Mouse (Mus musculus): ENCODE results near the gene Cadm2. TPM values are rescaled to one million over a fixed set of nuclear protein-coding genes. Genes with fewer than 3 reads are reported as not detected.

Gene Cadm2
- polyA plus RNA-seq, 1 experiment from 2014 or later: 0.38 TPM

- ATAC-seq (ENCODE audit: low read depth): no peak; the same call in 1 of the 2 replicates
Observed at GRCm38 (mm10) chr16:67610904-67611681, 9.6 kb downstream of the Cadm2 start.

GRCm38 (mm10) chr16:67609116-67609515 is 11.6 kb downstream of the Cadm2 start:
- no peaks in the 10 kb centered on the region for H3K36me3 ChIP-seq (ENCODE audit: control insufficient read depth, insufficient read depth, low read length)
- no peaks in the 10 kb centered on the region for H3K4me1 ChIP-seq (replicated peaks; ENCODE audit: control insufficient read depth, insufficient read depth, low read length)
- H3K4me3 ChIP-seq (ENCODE audit: low read length): no peak overlapping the region
- no peaks in the 10 kb centered on the region for H3K9me3 ChIP-seq (ENCODE audit: control insufficient read depth, low read length)
- H3K9ac ChIP-seq (ENCODE audit: low read length): no peak overlapping the region
- 52% methylated on average over 4 of the region's 4 CpGs for WGBS
- ATAC-seq (ENCODE audit: low read depth): no peak
- no peak overlapping the region for H3K27ac ChIP-seq (ENCODE audit: low read length)
- no peaks in the 10 kb centered on the region for H3K27me3 ChIP-seq (ENCODE audit: control insufficient read depth, insufficient read depth, low read depth, low read length)
- H3K4me2 ChIP-seq (ENCODE audit: low read depth, low read length): no peak overlapping the region

More at GRCm38 (mm10) chr16:67610904-67611681, 9.6 kb downstream of the Cadm2 start:
- H3K36me3 ChIP-seq (ENCODE audit: control insufficient read depth, insufficient read depth, low read length): no peaks in the 10 kb centered on the region
- no peaks in the 10 kb centered on the region for H3K9me3 ChIP-seq (ENCODE audit: control insufficient read depth, low read length)
- 38% methylated on average over 7 of the region's 7 CpGs for WGBS
- no peaks in the 10 kb centered on the region for H3K4me1 ChIP-seq (replicated peaks; ENCODE audit: control insufficient read depth, insufficient read depth, low read length)
- H3K27me3 ChIP-seq (ENCODE audit: control insufficient read depth, insufficient read depth, low read depth, low read length): peaks cover 2% of the 10 kb centered on the region; the same call in 1 of the 2 replicates
- no peak overlapping the region for H3K4me3 ChIP-seq (ENCODE audit: low read length)
- no peak overlapping the region for H3K4me2 ChIP-seq (ENCODE audit: low read depth, low read length)
- no peak overlapping the region for H3K9ac ChIP-seq (ENCODE audit: low read length)
- H3K27ac ChIP-seq (ENCODE audit: low read length): no peak overlapping the region

DNA sequence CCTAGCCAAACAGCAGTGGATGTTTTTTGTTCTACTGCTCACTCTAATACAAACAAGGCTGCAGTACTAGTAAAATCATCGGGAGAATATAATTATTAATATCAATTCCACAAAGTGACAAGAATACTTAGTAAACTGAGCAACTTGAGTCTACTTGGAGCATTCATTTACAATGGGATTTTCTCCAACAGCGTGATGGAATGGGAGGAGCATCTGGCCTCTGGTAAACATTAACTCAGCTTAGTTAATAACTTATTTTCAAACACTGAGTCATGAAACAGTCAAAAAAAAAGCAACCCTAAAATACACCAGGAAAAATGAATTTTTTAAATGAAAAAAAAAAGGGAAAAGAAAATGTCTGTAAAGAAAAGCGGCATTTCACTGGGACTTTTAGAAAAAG is 12.2 kb downstream of the Cadm2 start:
- 57% methylated on average over 3 of the region's 3 CpGs for WGBS
- no peaks in the 10 kb centered on the region for H3K27me3 ChIP-seq (ENCODE audit: control insufficient read depth, insufficient read depth, low read depth, low read length)

GRCm38 (mm10) chr16:67605661-67606060 is 15.0 kb downstream of the Cadm2 start:
- Histone ChIP-seq H3K4me2 (ENCODE audit: low read depth, low read length) (no peak overlapping the region), H3K36me3 (ENCODE audit: control insufficient read depth, insufficient read depth, low read length) (no peaks in the 10 kb centered on the region), H3K27me3 (ENCODE audit: control insufficient read depth, insufficient read depth, low read depth, low read length) (no peaks in the 10 kb centered on the region), H3K9me3 (ENCODE audit: control insufficient read depth, low read length) (no peaks in the 10 kb centered on the region), H3K9ac (ENCODE audit: low read length) (no peak overlapping the region), H3K27ac (ENCODE audit: low read length) (no peak overlapping the region), H3K4me1 (replicated peaks; ENCODE audit: control insufficient read depth, insufficient read depth, low read length) (no peaks in the 10 kb centered on the region), H3K4me3 (ENCODE audit: low read length) (no peak overlapping the region)
- ATAC-seq (ENCODE audit: low read depth): no peak
- WGBS: 75% methylated on average over 6 of the region's 6 CpGs

More for the DNA sequence above, 12.2 kb downstream of the Cadm2 start:
- no peak overlapping the region for H3K4me3 ChIP-seq (ENCODE audit: low read length)
- H3K4me1 ChIP-seq (replicated peaks; ENCODE audit: control insufficient read depth, insufficient read depth, low read length): no peaks in the 10 kb centered on the region
- no peaks in the 10 kb centered on the region for H3K9me3 ChIP-seq (ENCODE audit: control insufficient read depth, low read length)
- H3K9ac ChIP-seq (ENCODE audit: low read length): no peak overlapping the region
- no peak for ATAC-seq (ENCODE audit: low read depth)
- no peaks in the 10 kb centered on the region for H3K36me3 ChIP-seq (ENCODE audit: control insufficient read depth, insufficient read depth, low read length)
- no peak overlapping the region for H3K27ac ChIP-seq (ENCODE audit: low read length)
- H3K4me2 ChIP-seq (ENCODE audit: low read depth, low read length): no peak overlapping the region

DNA sequence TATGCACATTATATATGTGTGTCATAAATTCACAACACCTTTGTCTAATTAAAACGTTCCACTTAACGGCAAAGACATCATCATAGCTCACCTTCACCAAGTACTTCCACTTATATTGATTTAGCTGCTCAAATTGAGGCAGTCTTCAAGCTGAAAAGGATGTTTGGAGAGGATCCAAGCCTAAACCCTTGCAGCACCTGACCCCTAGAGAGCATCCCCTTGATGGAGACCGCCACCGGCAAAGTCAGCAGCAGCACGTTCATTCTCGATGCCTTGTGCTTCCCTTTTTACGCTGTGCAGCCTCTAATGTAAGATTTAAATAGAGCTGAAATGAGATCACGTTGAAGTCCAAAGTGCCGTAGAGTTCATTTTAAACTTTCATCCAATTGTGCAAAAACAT is 20.7 kb downstream of the Cadm2 start:
- Histone ChIP-seq H3K4me2 (ENCODE audit: low read depth, low read length) (no peak overlapping the region), H3K4me1 (replicated peaks; ENCODE audit: control insufficient read depth, insufficient read depth, low read length) (no peaks in the 10 kb centered on the region), H3K36me3 (ENCODE audit: control insufficient read depth, insufficient read depth, low read length) (no peaks in the 10 kb centered on the region), H3K9ac (ENCODE audit: low read length) (no peak overlapping the region), H3K27me3 (ENCODE audit: control insufficient read depth, insufficient read depth, low read depth, low read length) (no peaks in the 10 kb centered on the region), H3K27ac (ENCODE audit: low read length) (no peak overlapping the region), H3K4me3 (ENCODE audit: low read length) (no peak overlapping the region), H3K9me3 (ENCODE audit: control insufficient read depth, low read length) (no peaks in the 10 kb centered on the region)
- no peak for ATAC-seq (ENCODE audit: low read depth)
- WGBS: 79% methylated on average over 9 of the region's 9 CpGs

DNA sequence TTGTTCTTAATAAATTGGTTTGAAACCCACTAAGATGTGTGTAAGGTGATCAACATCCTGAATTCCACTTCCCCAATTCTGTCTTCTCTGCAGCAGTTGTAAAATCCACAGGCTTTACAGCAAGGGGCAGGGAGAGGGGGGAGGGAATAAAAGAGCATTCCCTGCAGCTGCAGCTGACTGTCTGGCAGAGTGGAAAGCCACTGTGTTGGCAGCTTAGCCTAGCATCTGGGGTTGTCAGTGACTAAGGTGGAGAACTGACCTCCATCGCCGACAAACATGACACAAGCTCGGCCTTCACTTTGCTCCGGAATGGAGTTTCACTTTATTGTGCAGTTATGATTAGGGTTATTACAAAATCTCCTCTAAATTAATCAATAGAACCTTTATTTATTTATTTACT is 21.9 kb downstream of the Cadm2 start:
- no peaks in the 10 kb centered on the region for H3K4me1 ChIP-seq (replicated peaks; ENCODE audit: control insufficient read depth, insufficient read depth, low read length)
- WGBS: 70% methylated on average over 4 of the region's 4 CpGs
- H3K27ac ChIP-seq (ENCODE audit: low read length): no peak overlapping the region
- H3K4me3 ChIP-seq (ENCODE audit: low read length): no peak overlapping the region
- H3K9me3 ChIP-seq (ENCODE audit: control insufficient read depth, low read length): no peaks in the 10 kb centered on the region
- no peak overlapping the region for H3K4me2 ChIP-seq (ENCODE audit: low read depth, low read length)
- no peak overlapping the region for H3K9ac ChIP-seq (ENCODE audit: low read length)
- no peaks in the 10 kb centered on the region for H3K27me3 ChIP-seq (ENCODE audit: control insufficient read depth, insufficient read depth, low read depth, low read length)
- H3K36me3 ChIP-seq (ENCODE audit: control insufficient read depth, insufficient read depth, low read length): no peaks in the 10 kb centered on the region
- no peak for ATAC-seq (ENCODE audit: low read depth)

- Histone ChIP-seq H3K4me2 (ENCODE audit: low read depth, low read length) (no peak overlapping the region), H3K36me3 (ENCODE audit: control insufficient read depth, insufficient read depth, low read length) (no peaks in the 10 kb centered on the region), H3K9me3 (ENCODE audit: control insufficient read depth, low read length) (no peaks in the 10 kb centered on the region), H3K27ac (ENCODE audit: low read length) (no peak overlapping the region), H3K9ac (ENCODE audit: low read length) (no peak overlapping the region), H3K4me3 (ENCODE audit: low read length) (no peak overlapping the region), H3K4me1 (replicated peaks; ENCODE audit: control insufficient read depth, insufficient read depth, low read length) (no peaks in the 10 kb centered on the region), H3K27me3 (ENCODE audit: control insufficient read depth, insufficient read depth, low read depth, low read length) (no peaks in the 10 kb centered on the region)
- ATAC-seq (ENCODE audit: low read depth): no peak
- 78% methylated on average over 6 of the region's 6 CpGs for WGBS
Observed at GRCm38 (mm10) chr16:67591015-67591414, 29.7 kb downstream of the Cadm2 start.

DNA sequence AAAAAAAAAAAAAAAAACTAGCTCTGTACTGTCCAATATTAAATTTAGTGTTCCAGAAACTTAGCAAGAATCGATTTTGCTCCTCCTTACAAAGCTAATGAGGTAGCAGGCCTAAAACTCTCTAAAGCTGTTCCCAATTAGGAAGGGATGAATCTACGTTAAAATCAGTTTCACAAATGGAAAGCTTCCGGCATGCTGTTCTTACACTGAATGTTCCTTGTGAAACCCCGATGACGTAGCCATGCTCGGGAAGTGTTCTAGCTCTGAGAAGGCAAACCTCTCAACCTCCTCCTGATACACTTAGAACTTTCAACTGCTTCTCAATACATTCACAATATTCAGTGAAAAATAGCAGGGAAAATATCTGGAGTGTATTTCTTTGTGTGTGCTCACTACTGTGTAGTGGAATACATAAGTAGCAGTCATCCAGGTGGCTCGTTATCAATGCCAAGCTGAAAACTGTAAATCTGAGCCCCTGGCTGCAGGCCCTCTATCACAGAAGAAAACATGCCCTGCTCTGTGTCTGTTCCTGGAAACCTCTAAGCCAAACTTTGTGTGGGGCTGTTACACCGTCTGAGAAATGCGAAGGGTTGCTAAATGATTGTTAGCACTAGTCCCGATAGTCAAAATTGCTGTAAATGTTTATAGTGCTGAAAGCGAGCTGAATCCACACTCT is 41.7 kb downstream of the Cadm2 start:
- H3K4me1 ChIP-seq (replicated peaks; ENCODE audit: control insufficient read depth, insufficient read depth, low read length): no peaks in the 10 kb centered on the region
- no peak overlapping the region for H3K27ac ChIP-seq (ENCODE audit: low read length)
- no peak overlapping the region for H3K9ac ChIP-seq (ENCODE audit: low read length)
- H3K36me3 ChIP-seq (ENCODE audit: control insufficient read depth, insufficient read depth, low read length): no peaks in the 10 kb centered on the region
- no peak overlapping the region for H3K4me3 ChIP-seq (ENCODE audit: low read length)
- no peaks in the 10 kb centered on the region for H3K27me3 ChIP-seq (ENCODE audit: control insufficient read depth, insufficient read depth, low read depth, low read length)
- H3K9me3 ChIP-seq (ENCODE audit: control insufficient read depth, low read length): no peaks in the 10 kb centered on the region
- no peak for ATAC-seq (ENCODE audit: low read depth)
- 71% methylated on average over 11 of the region's 11 CpGs for WGBS
- no peak overlapping the region for H3K4me2 ChIP-seq (ENCODE audit: low read depth, low read length)

GRCm38 (mm10) chr16:67575557-67575956 is 45.2 kb downstream of the Cadm2 start:
- Histone ChIP-seq H3K27ac (ENCODE audit: low read length) (no peak overlapping the region), H3K36me3 (ENCODE audit: control insufficient read depth, insufficient read depth, low read length) (no peaks in the 10 kb centered on the region), H3K4me2 (ENCODE audit: low read depth, low read length) (no peak overlapping the region), H3K27me3 (ENCODE audit: control insufficient read depth, insufficient read depth, low read depth, low read length) (no peaks in the 10 kb centered on the region), H3K4me3 (ENCODE audit: low read length) (no peak overlapping the region), H3K9me3 (ENCODE audit: control insufficient read depth, low read length) (no peaks in the 10 kb centered on the region), H3K9ac (ENCODE audit: low read length) (no peak overlapping the region), H3K4me1 (replicated peaks; ENCODE audit: control insufficient read depth, insufficient read depth, low read length) (no peaks in the 10 kb centered on the region)
- 61% methylated on average over 5 of the region's 5 CpGs for WGBS
- no peak for ATAC-seq (ENCODE audit: low read depth)
